Mouse (Mus musculus) thymus, adult 2 months (tissue): ENCODE data around the gene Otogl. TPM values are rescaled to one million over a fixed set of nuclear protein-coding genes. Genes with fewer than 3 reads are reported as not detected.

Source experiments
- DNase-seq: peaks from one replicate; pipeline ENCODE4 v3.0.0; 2021
- H3K27ac ChIP-seq: fragments of 200-500 bp; 2 replicates; pipeline ENCODE4 v1.5.1; 2012; ENCODE audit warnings: low read length, control low read depth; ENCODE audit not compliant: control insufficient read depth, insufficient read depth
- H3K27me3 ChIP-seq: fragments of 200-500 bp; 2 replicates; pipeline ENCODE4 v1.6.1; 2012; ENCODE audit warnings: mild to moderate bottlenecking, low read length, moderate library complexity, mixed read lengths; ENCODE audit not compliant: control insufficient read depth, insufficient read depth
- H3K36me3 ChIP-seq: fragments of 200-500 bp; 2 replicates; pipeline ENCODE4 v1.6.1; 2012; ENCODE audit warnings: mild to moderate bottlenecking, low read length, moderate library complexity; ENCODE audit not compliant: control insufficient read depth, insufficient read depth
- H3K4me1 ChIP-seq: fragments of 200-500 bp; replicated peaks from 2 replicates; pipeline ENCODE4 v1.6.1; 2012; ENCODE audit warnings: low read length; ENCODE audit not compliant: control insufficient read depth, insufficient read depth
- H3K4me3 ChIP-seq: fragments of 200-500 bp; 2 replicates; pipeline ENCODE4 v1.5.1; 2012; ENCODE audit warnings: mild to moderate bottlenecking, low read length, control low read depth, moderate library complexity; ENCODE audit not compliant: control insufficient read depth, insufficient read depth
- CTCF ChIP-seq: fragments of 200-500 bp; IDR thresholded peaks from 2 replicates; pipeline ENCODE4 v1.5.1; 2012; ENCODE audit warnings: mild to moderate bottlenecking, control low read depth, low read length, moderate library complexity, borderline replicate concordance; ENCODE audit not compliant: control insufficient read depth, poor library complexity, insufficient read depth; ENCODE audit errors: extremely low read depth
- POLR2A ChIP-seq: fragments of 200-500 bp; IDR thresholded peaks from 2 replicates; pipeline ENCODE4 v1.6.1; 2012; ENCODE audit warnings: mild to moderate bottlenecking, low read length, control low read depth, moderate library complexity; ENCODE audit not compliant: control insufficient read depth, poor library complexity, insufficient read depth; ENCODE audit errors: extremely low read depth
- WGBS: fragments of 180-500 bp; shearing (Covaris S2); methylation state at CpG from one replicate; pipeline ENCODE4 v1.1.7; 2018; 5-methylcytosine and 5-hydroxymethylcytosine counted together
- polyA plus RNA-seq: library from polyadenylated mRNA; depleted of rRNA; stranded (reverse); fragments of >200 nt; gene quantifications from 2 replicates; pipeline ENCODE4 v1.2.3, GENCODE M21; 2012

Otogl gene
- polyA plus RNA-seq, 1 experiment, result 0.04 TPM

GRCm38 (mm10) chr10:107931833-107932828, 20.2 kb upstream of the Otogl start:
- WGBS, result 29% methylated on average over 10 of the region's 10 CpGs
- TF ChIP-seq POLR2A, result no peak
- no peak for TF ChIP-seq CTCF
- Histone ChIP-seq H3K4me1 (0 out of 2 replicates have a peak, but pooled peaks cover 3% of the 10 kb centered on the region), H3K36me3 (no peaks in the 10 kb centered on the region), H3K4me3 (no peak overlapping the region), H3K27ac (no peak overlapping the region), H3K27me3 (no peaks in the 10 kb centered on the region)
- peak; percentile 28 for DNase-seq

- H3K4me3 ChIP-seq, result no peak overlapping the region
- H3K36me3 ChIP-seq, result no peaks in the 10 kb centered on the region
- H3K4me1 ChIP-seq, result 0 out of 2 replicates have a peak, but pooled peaks cover 3% of the 10 kb centered on the region
These were observed 18.6 kb upstream of the Otogl start for GRCm38 (mm10) chr10:107930471-107931021.

GRCm38 (mm10) chr10:107925306-107925705, 13.4 kb upstream of the Otogl start:
- Histone ChIP-seq H3K36me3 (no peaks in the 10 kb centered on the region), H3K27me3 (no peaks in the 10 kb centered on the region), H3K27ac (no peak overlapping the region), H3K4me3 (no peak overlapping the region), H3K4me1 (no peaks in the 10 kb centered on the region)
- TF ChIP-seq POLR2A, result no peak
- TF ChIP-seq CTCF, result no peak
- DNase-seq, result peak; percentile 12

More at GRCm38 (mm10) chr10:107930471-107931021, 18.6 kb upstream of the Otogl start:
- no peak overlapping the region for H3K27ac ChIP-seq
- 34% methylated on average over 7 of the region's 7 CpGs for WGBS
- TF ChIP-seq POLR2A, result no peak
- no peak for TF ChIP-seq CTCF
- H3K27me3 ChIP-seq, result no peaks in the 10 kb centered on the region
- DNase-seq, result no peak

- no peak overlapping the region for H3K4me3 ChIP-seq
- TF ChIP-seq POLR2A, result no peak
- no peak for TF ChIP-seq CTCF
- H3K36me3 ChIP-seq, result no peaks in the 10 kb centered on the region
- no peak overlapping the region for H3K27ac ChIP-seq
- H3K4me1 ChIP-seq, result no peaks in the 10 kb centered on the region
- 69% methylated on average over 2 of the region's 2 CpGs for WGBS
- no peak for DNase-seq
- no peaks in the 10 kb centered on the region for H3K27me3 ChIP-seq
These were observed 11.9 kb upstream of the Otogl start for GRCm38 (mm10) chr10:107923860-107924259.

GRCm38 (mm10) chr10:107922750-107923149, 10.8 kb upstream of the Otogl start:
- 7% methylated on average over 1 of the region's 1 CpGs for WGBS
- Histone ChIP-seq H3K27me3 (no peaks in the 10 kb centered on the region), H3K4me3 (no peak overlapping the region), H3K27ac (no peak overlapping the region), H3K36me3 (no peaks in the 10 kb centered on the region), H3K4me1 (no peaks in the 10 kb centered on the region)
- TF ChIP-seq CTCF (no peak), POLR2A (no peak)
- DNase-seq, result peak; percentile 26

- 38% methylated on average over 1 of the region's 1 CpGs for WGBS
These were observed 9.6 kb upstream of the Otogl start for GRCm38 (mm10) chr10:107921549-107921948.

More at GRCm38 (mm10) chr10:107921549-107921948, 9.6 kb upstream of the Otogl start:
- no peak for DNase-seq
- Histone ChIP-seq H3K36me3 (no peaks in the 10 kb centered on the region), H3K4me1 (no peaks in the 10 kb centered on the region), H3K27ac (no peak overlapping the region), H3K4me3 (no peak overlapping the region), H3K27me3 (no peaks in the 10 kb centered on the region)
- no peak for TF ChIP-seq CTCF
- no peak for TF ChIP-seq POLR2A
